Mouse (Mus musculus) MEL (cell line): ENCODE data around the gene Smc1b. TPM values are rescaled to one million over a fixed set of nuclear protein-coding genes. Genes with fewer than 3 reads are reported as not detected.

ENCODE experiments used
- DNase-seq: peaks from one replicate; pipeline ENCODE4 v3.0.0; 2011; ENCODE audit warnings: low read depth, low spot score
- H3K27ac ChIP-seq: 2 replicates; pipeline ENCODE4 v1.5.1; 2012; ENCODE audit warnings: low read depth, mild to moderate bottlenecking, control low read depth, low read length, moderate library complexity; ENCODE audit not compliant: control insufficient read depth
- H3K27me3 ChIP-seq, 2 experiments: fragments of 150-350 bp in 1 of 2; sonication (generic) in 1 of 2; 2 replicates each; pipeline ENCODE4 v1.6.1; 2012; ENCODE audit warnings: low read length in 2 of 2, mild to moderate bottlenecking in 2 of 2, improper control_type of control experiment in 1 of 2, moderate library complexity in 1 of 2; ENCODE audit not compliant: insufficient read depth in 2 of 2, control insufficient read depth in 1 of 2
- H3K36me3 ChIP-seq, 2 experiments: 2 replicates each; pipeline ENCODE4 v1.6.1; 2012 to 2014; ENCODE audit warnings: low read length in 2 of 2, improper control_type of control experiment in 1 of 2, inconsistent platforms in 1 of 2, mild to moderate bottlenecking in 1 of 2; ENCODE audit not compliant: insufficient read depth in 2 of 2, control insufficient read depth in 1 of 2
- H3K4me1 ChIP-seq, 2 experiments: fragments of 150-350 bp in 1 of 2; sonication (generic) in 1 of 2; 2 replicates each; pipeline ENCODE4 v1.6.1; 2012; ENCODE audit warnings: low read length in 2 of 2, improper control_type of control experiment in 1 of 2, mild to moderate bottlenecking in 1 of 2; ENCODE audit not compliant: insufficient read depth in 2 of 2, control insufficient read depth in 1 of 2
- H3K4me3 ChIP-seq, 2 experiments: fragments of 150-350 bp in 1 of 2; sonication (generic) in 1 of 2; 2 replicates each; pipeline ENCODE4 v1.5.1; 2012; ENCODE audit warnings: low read depth in 2 of 2, low read length in 2 of 2, mild to moderate bottlenecking in 2 of 2, moderate library complexity in 2 of 2, control low read depth in 1 of 2, improper control_type of control experiment in 1 of 2; ENCODE audit not compliant: control insufficient read depth in 1 of 2, insufficient read depth in 1 of 2
- H3K79me2 ChIP-seq: 2 replicates; pipeline ENCODE4 v1.6.1; 2012; ENCODE audit warnings: mild to moderate bottlenecking, low read length, moderate library complexity; ENCODE audit not compliant: control insufficient read depth, poor library complexity, insufficient read depth
- H3K9ac ChIP-seq: 2 replicates; pipeline ENCODE4 v1.6.1; 2012; ENCODE audit warnings: low read depth, mild to moderate bottlenecking, control low read depth, low read length, moderate library complexity; ENCODE audit not compliant: control insufficient read depth, poor library complexity, severe bottlenecking
- H3K9me3 ChIP-seq: fragments of 150-350 bp; sonication (generic); replicated peaks from 2 replicates; pipeline ENCODE4 v1.6.1; 2012; ENCODE audit warnings: mild to moderate bottlenecking, low read length, improper control_type of control experiment, moderate library complexity; ENCODE audit not compliant: insufficient read depth
- CHD1 ChIP-seq: IDR thresholded peaks from 2 replicates; pipeline ENCODE4 v1.6.1; 2012; ENCODE audit warnings: low read depth, mild to moderate bottlenecking, inconsistent platforms, low read length, improper control_type of control experiment
- CTCF ChIP-seq, 3 experiments: IDR thresholded peaks in 2 of 3; conservative IDR thresholded peaks in 1 of 3; 2 replicates each; pipeline ENCODE4 v1.5.1; 2011 to 2012; ENCODE audit warnings: low read length in 3 of 3, low read depth in 2 of 3, mild to moderate bottlenecking in 2 of 3, improper control_type of control experiment in 1 of 3, inconsistent platforms in 1 of 3, mixed read lengths in 1 of 3, moderate library complexity in 1 of 3; ENCODE audit not compliant: control insufficient read depth in 1 of 3, insufficient read depth in 1 of 3, poor library complexity in 1 of 3, severe bottlenecking in 1 of 3
- E2F4 ChIP-seq: IDR thresholded peaks from 2 replicates; pipeline ENCODE4 v1.6.1; 2011; ENCODE audit warnings: low read depth, low read length, improper control_type of control experiment, borderline replicate concordance
- EP300 ChIP-seq, 2 experiments: IDR thresholded peaks; 2 replicates each; pipeline ENCODE4 v1.6.1; 2011; ENCODE audit warnings: improper control_type of control experiment in 2 of 2, low read length in 2 of 2, low read depth in 1 of 2, mild to moderate bottlenecking in 1 of 2
- ETS1 ChIP-seq: IDR thresholded peaks from 2 replicates; pipeline ENCODE4 v1.6.1; 2012; ENCODE audit warnings: low read depth, mild to moderate bottlenecking, inconsistent platforms, low read length, improper control_type of control experiment, moderate library complexity
- GABPA ChIP-seq: IDR thresholded peaks from 2 replicates; pipeline ENCODE4 v1.6.1; 2012; ENCODE audit warnings: low read depth, mild to moderate bottlenecking, inconsistent platforms, low read length, improper control_type of control experiment, moderate library complexity
- GATA1 ChIP-seq: IDR thresholded peaks from 2 replicates; pipeline ENCODE4 v1.6.1; 2011; ENCODE audit warnings: low read depth, low read length, improper control_type of control experiment
- MAZ ChIP-seq: IDR thresholded peaks from 2 replicates; pipeline ENCODE4 v1.6.1; 2012; ENCODE audit warnings: low read depth, mild to moderate bottlenecking, inconsistent platforms, low read length, improper control_type of control experiment
- MEF2A ChIP-seq: IDR thresholded peaks from 2 replicates; pipeline ENCODE4 v1.6.1; 2014; ENCODE audit warnings: low read depth, mild to moderate bottlenecking, inconsistent platforms, low read length, improper control_type of control experiment; ENCODE audit not compliant: poor library complexity, insufficient replicate concordance, severe bottlenecking; ENCODE audit errors: extremely low read depth
- MYB ChIP-seq: IDR thresholded peaks from 2 replicates; pipeline ENCODE4 v1.6.1; 2011; ENCODE audit warnings: mild to moderate bottlenecking, low read depth, low read length, improper control_type of control experiment
- MYC ChIP-seq: IDR thresholded peaks from 2 replicates; pipeline ENCODE4 v1.6.1; 2011; ENCODE audit warnings: low read depth, mild to moderate bottlenecking, low read length, improper control_type of control experiment, moderate library complexity
- NELFE ChIP-seq: IDR thresholded peaks from 2 replicates; pipeline ENCODE4 v1.6.1; 2011; ENCODE audit warnings: low read depth, low read length, improper control_type of control experiment
- POLR2AphosphoS2 ChIP-seq: IDR thresholded peaks from 2 replicates; pipeline ENCODE4 v1.6.1; 2011; ENCODE audit warnings: low read length, improper control_type of control experiment
- RCOR1 ChIP-seq: IDR thresholded peaks from 2 replicates; pipeline ENCODE4 v1.6.1; 2012; ENCODE audit warnings: low read depth, mild to moderate bottlenecking, inconsistent platforms, low read length, improper control_type of control experiment
- SIN3A ChIP-seq: IDR thresholded peaks from 2 replicates; pipeline ENCODE4 v1.6.1; 2012; ENCODE audit warnings: low read length, improper control_type of control experiment, inconsistent platforms
- SMC3 ChIP-seq: IDR thresholded peaks from 2 replicates; pipeline ENCODE4 v1.6.1; 2011; ENCODE audit warnings: low read depth, low read length, improper control_type of control experiment
- TAL1 ChIP-seq: IDR thresholded peaks from 2 replicates; pipeline ENCODE4 v1.6.1; 2012; ENCODE audit warnings: mild to moderate bottlenecking, inconsistent platforms, low read length, moderate library complexity, mixed read lengths
- TCF12 ChIP-seq: IDR thresholded peaks from 2 replicates; pipeline ENCODE4 v1.6.1; 2014; ENCODE audit warnings: low read depth, mild to moderate bottlenecking, inconsistent platforms, low read length, improper control_type of control experiment, moderate library complexity
- UBTF ChIP-seq: IDR thresholded peaks from 2 replicates; pipeline ENCODE4 v1.6.1; 2012; ENCODE audit warnings: low read depth, mild to moderate bottlenecking, inconsistent platforms, low read length, improper control_type of control experiment, moderate library complexity, borderline replicate concordance; ENCODE audit not compliant: insufficient read depth
- USF2 ChIP-seq, 2 experiments: IDR thresholded peaks; 2 replicates each; pipeline ENCODE4 v1.6.1; 2011 to 2012; ENCODE audit warnings: improper control_type of control experiment in 2 of 2, low read length in 2 of 2, borderline replicate concordance in 1 of 2, inconsistent platforms in 1 of 2, low read depth in 1 of 2, mild to moderate bottlenecking in 1 of 2; ENCODE audit not compliant: insufficient read depth in 1 of 2
- ZC3H11A ChIP-seq: IDR thresholded peaks from 2 replicates; pipeline ENCODE4 v1.6.1; 2012; ENCODE audit warnings: low read depth, mild to moderate bottlenecking, inconsistent platforms, low read length, improper control_type of control experiment
- ZMIZ1 ChIP-seq: IDR thresholded peaks from 2 replicates; pipeline ENCODE4 v1.6.1; 2012; ENCODE audit warnings: low read depth, mild to moderate bottlenecking, inconsistent platforms, low read length, improper control_type of control experiment, moderate library complexity
- polyA plus RNA-seq, 2 experiments: library from polyadenylated mRNA; stranded (reverse) in 1 of 2; unstranded in 1 of 2; fragments of >175 nt in 1 of 2; fragments of >200 nt in 1 of 2; gene quantifications; 2 replicates each; pipeline versions ENCODE4 v1.2.1 to v1.2.4; 2012; ENCODE audit warnings: low replicate concordance in 2 of 2, low read depth in 1 of 2; ENCODE audit not compliant: insufficient read length in 2 of 2, insufficient read depth in 1 of 2, missing spikeins in 1 of 2
- total RNA-seq: library from RNA; depleted of rRNA; stranded (reverse); fragments of 300-350 nt; gene quantifications from 2 replicates; pipeline ENCODE4 v1.2.3, GENCODE M21; 2012

The Smc1b gene
- total and polyA plus RNA-seq, 3 experiments, result not detected

DNA sequence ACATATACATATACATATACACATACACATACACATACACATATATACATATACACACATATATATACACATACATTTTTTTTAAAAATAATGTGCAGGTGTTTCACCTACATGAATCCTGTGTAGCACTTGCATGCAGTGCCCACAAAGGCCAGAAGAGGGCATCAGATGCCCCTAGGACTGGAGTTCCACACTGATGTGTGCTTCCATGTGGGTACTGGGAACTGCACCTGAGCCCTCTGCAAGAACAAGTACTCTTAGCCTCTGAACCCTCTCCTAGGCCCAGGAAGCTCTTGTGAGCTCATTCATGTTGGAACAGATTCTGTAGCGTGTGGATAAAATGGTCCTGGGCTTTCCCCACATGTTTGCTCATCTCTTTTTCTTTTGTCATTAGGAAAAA is 12.0 kb upstream of the Smc1b start:
- no peaks in the 10 kb centered on the region for H3K79me2 ChIP-seq
- no peaks in the 10 kb centered on the region for H3K36me3 ChIP-seq
- peak; percentile 3 for DNase-seq
- H3K27me3 ChIP-seq, result no peaks in the 10 kb centered on the region
- no peak overlapping the region for H3K27ac ChIP-seq
- no peak overlapping the region for H3K9ac ChIP-seq
- H3K9me3 ChIP-seq, result no peaks in the 10 kb centered on the region
- H3K4me3 ChIP-seq, result no peak overlapping the region
- no peaks in the 10 kb centered on the region for H3K4me1 ChIP-seq
- no peak for TF ChIP-seq NELFE
- peak in 2 of 3 experiments; percentile 4 to 31; a peak in 3 of 6 replicates for TF ChIP-seq CTCF (IDR thresholded peaks at IDR 0.05 in 2 of 3, conservative IDR thresholded peaks at IDR 0.05 in 1 of 3; ENCODE audit: control insufficient read depth in 1 of 3, insufficient read depth in 1 of 3, low read depth in 2 of 3, low read length in 3 of 3, poor library complexity in 1 of 3, severe bottlenecking in 1 of 3)

DNA sequence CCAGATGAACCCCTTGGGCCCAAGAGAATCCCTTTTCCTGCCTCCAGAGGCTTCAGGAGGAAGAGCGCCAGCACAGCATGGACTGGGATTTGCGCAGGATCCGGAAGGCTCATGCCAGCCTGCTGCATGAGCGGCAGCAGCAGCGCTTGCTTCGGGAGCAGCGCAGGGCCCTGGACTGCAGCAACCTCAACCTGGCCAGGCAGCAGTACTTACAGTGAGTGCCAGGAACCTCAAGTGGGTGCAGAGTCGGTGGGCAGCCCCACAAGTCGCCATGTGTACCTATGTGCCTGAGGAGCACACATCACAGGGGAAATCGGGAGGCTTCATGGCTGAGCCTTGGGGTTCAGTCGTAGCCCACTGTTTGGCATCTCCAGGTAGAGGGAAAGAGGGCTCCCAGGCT is 11.4 kb upstream of the Smc1b start:
- H3K4me1 ChIP-seq, result no peaks in the 10 kb centered on the region
- TF ChIP-seq POLR2AphosphoS2, result no peak
- TF ChIP-seq TCF12, result no peak
- TF ChIP-seq SIN3A, result no peak
- TF ChIP-seq EP300 (IDR thresholded peaks at IDR 0.05; ENCODE audit: low read depth in 1 of 2, low read length in 2 of 2), result no peak
- no peak for TF ChIP-seq ZMIZ1
- no peak for TF ChIP-seq RCOR1
- TF ChIP-seq SMC3, result no peak
- TF ChIP-seq, all 39 proteins: peak for 0
- H3K27me3 ChIP-seq, result no peaks in the 10 kb centered on the region
- no peak overlapping the region for H3K4me3 ChIP-seq
- no peak overlapping the region for H3K9ac ChIP-seq
- H3K79me2 ChIP-seq, result no peaks in the 10 kb centered on the region
- no peak overlapping the region for H3K27ac ChIP-seq
- no peak for DNase-seq
- H3K36me3 ChIP-seq, result no peaks in the 10 kb centered on the region
- H3K9me3 ChIP-seq, result no peaks in the 10 kb centered on the region

DNA sequence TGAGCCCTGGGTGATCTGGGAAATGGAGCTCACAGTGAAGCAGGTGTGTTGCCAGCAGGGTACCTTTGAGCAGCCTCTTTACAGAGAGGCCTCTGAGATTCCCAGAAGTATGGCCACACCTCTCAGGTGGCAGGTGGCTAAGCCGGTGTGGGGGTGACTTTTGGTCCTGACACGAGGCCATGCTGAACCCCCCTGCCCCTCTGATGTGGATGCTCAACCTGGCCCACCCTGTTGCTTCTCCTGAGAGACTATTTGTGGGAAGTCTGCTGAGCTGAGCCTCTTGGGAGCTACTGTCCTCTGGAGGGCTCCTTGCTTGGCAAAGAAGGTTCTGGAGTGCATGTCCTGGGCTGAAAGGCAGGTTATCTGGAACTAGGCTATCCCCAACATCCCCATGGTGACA is 10.7 kb upstream of the Smc1b start:
- no peak overlapping the region for H3K27ac ChIP-seq
- H3K4me1 ChIP-seq, result no peaks in the 10 kb centered on the region
- H3K79me2 ChIP-seq, result no peaks in the 10 kb centered on the region
- no peak overlapping the region for H3K4me3 ChIP-seq
- no peaks in the 10 kb centered on the region for H3K9me3 ChIP-seq
- no peaks in the 10 kb centered on the region for H3K36me3 ChIP-seq
- H3K27me3 ChIP-seq, result no peaks in the 10 kb centered on the region
- TF ChIP-seq USF2 (IDR thresholded peaks at IDR 0.05; ENCODE audit: borderline replicate concordance in 1 of 2, insufficient read depth in 1 of 2, low read depth in 1 of 2, low read length in 2 of 2) (no peak), GABPA (no peak), SIN3A (no peak), RCOR1 (no peak), MEF2A (no peak), ZMIZ1 (no peak), MYB (no peak), GATA1 (no peak), E2F4 (no peak), CHD1 (no peak), UBTF (no peak), MYC (no peak), EP300 (IDR thresholded peaks at IDR 0.05; ENCODE audit: low read depth in 1 of 2, low read length in 2 of 2) (no peak), TAL1 (no peak), ZC3H11A (no peak), TCF12 (no peak), ETS1 (no peak), MAZ (no peak)
- no peak overlapping the region for H3K9ac ChIP-seq
- DNase-seq, result no peak
